29 mouse cellular contexts compared by ENCODE assay signal in genomic region chr7:121697170-121697569, GRCm38 (mm10). TPM values are rescaled to one million over a fixed set of nuclear protein-coding genes. Genes with fewer than 3 reads are reported as not detected.
DNase-seq lines count a peak whose midpoint lies in the region; ATAC-seq and TF ChIP-seq lines count a peak whose summit lies in the region.
"Had no signal": no experiment of that assay in that cellular context is flagged by ENCODE, and none has a peak within 500 bp of the region (broad histone marks: within the 10 kb centered on the region; RNA-seq: fewer than 3 reads in every experiment).

No protein-coding gene starts in this region.

- H3K79me2 ChIP-seq in myocyte (ENCODE audit: control insufficient read depth, insufficient read depth), result peaks cover 99% of the 10 kb centered on the region

- peaks cover 4% of the 10 kb centered on the region; the same call in 1 of the 2 replicates for H3K4me1 ChIP-seq in lung, postnatal 0 days (ENCODE audit: insufficient read depth, low read depth, low read length)

- no peak overlapping the region for H3K4me2 ChIP-seq in lung, postnatal 0 days (replicated peaks; ENCODE audit: low read depth, low read length)
- no peak overlapping the region for H3K4me2 ChIP-seq in myocyte (ENCODE audit: low read depth)
- H3K4me2 ChIP-seq: forebrain, embryonic 15.5 days; heart, embryonic 13.5 days; hindbrain, embryonic 13.5 days; limb, embryonic 12.5 days; liver, embryonic 11.5 days; neural tube, embryonic 12.5 days had no signal

- 0 out of 2 replicates have a peak, but pooled peaks have one; percentile 28 for ATAC-seq in frontal cortex, adult (ENCODE audit: low TSS enrichment)
- peak; percentile 80 for ATAC-seq in lung, postnatal 0 days
- ATAC-seq: CD4-positive, CD25-positive, alpha-beta regulatory T cell, adult 4 months; forebrain, embryonic 15.5 days; liver, postnatal 0 days had no signal

- no peak for TF ChIP-seq EP300 in lung, postnatal 0 days (IDR thresholded peaks at IDR 0.05)

- H3K27ac ChIP-seq in lung, postnatal 0 days (ENCODE audit: low read length), result no peak overlapping the region
- H3K27ac ChIP-seq: forebrain, embryonic 15.5 days; heart, embryonic 13.5 days; hindbrain, embryonic 13.5 days; limb, embryonic 12.5 days; neural tube, embryonic 12.5 days had no signal

- H3K4me3 ChIP-seq in lung, postnatal 0 days (ENCODE audit: low read depth, low read length), result no peak overlapping the region
- H3K4me3 ChIP-seq in myocyte, result no peak overlapping the region
- H3K4me3 ChIP-seq: forebrain, embryonic 15.5 days; heart, adult 2 months; heart, embryonic 13.5 days; hindbrain, embryonic 13.5 days; limb, embryonic 12.5 days; megakaryocyte, embryonic 14.5 days; neural tube, embryonic 12.5 days had no signal

- H3ac ChIP-seq in myocyte (ENCODE audit: control insufficient read depth, insufficient read length), result no peak overlapping the region

- no peak for TF ChIP-seq CTCF in lung, postnatal 0 days (IDR thresholded peaks at IDR 0.05)

- no peak for DNase-seq in frontal cortex, postnatal 10 days (ENCODE audit: low spot score in 2 of 2)
- DNase-seq in layer of hippocampus, adult 11-12 months (ENCODE audit: low spot score), result peak; percentile 20
- no peak for DNase-seq in layer of hippocampus, adult 8-10 months (ENCODE audit: low spot score in 2 of 2)
- peak; percentile 50 for DNase-seq in lung, postnatal 0 days (ENCODE audit: low spot score)
- no peak for DNase-seq in lung, postnatal 36 days
- no peak for DNase-seq in cerebellum, postnatal 14 days
- DNase-seq: adrenal gland, postnatal 36 days; cerebellum, adult 11 months; cerebellum, adult 9-11 months; embryo, embryonic 11 days; gastrocnemius, postnatal 36 days; heart, adult 2 months; heart, postnatal 14 days; kidney, adult 11 months; kidney, postnatal 25 days; layer of hippocampus, postnatal 36 days; liver, postnatal 0 days; midbrain, embryonic 14.5 days; thymus, postnatal 25 days had no signal

- no peak overlapping the region for H3K9ac ChIP-seq in lung, postnatal 0 days (replicated peaks; ENCODE audit: low read depth)
- H3K9ac ChIP-seq: forebrain, embryonic 15.5 days; heart, embryonic 13.5 days; hindbrain, embryonic 13.5 days; limb, embryonic 12.5 days; liver, postnatal 0 days; neural tube, embryonic 12.5 days had no signal

- no peak for TF ChIP-seq POLR2A in myocyte (IDR thresholded peaks at IDR 0.05; ENCODE audit: insufficient read length, low read depth)

- H3K36me3 ChIP-seq in lung, postnatal 0 days (ENCODE audit: insufficient read depth, low read length), result no peaks in the 10 kb centered on the region
- no peaks in the 10 kb centered on the region for H3K36me3 ChIP-seq in myocyte (ENCODE audit: control insufficient read depth, insufficient read depth)
- H3K36me3 ChIP-seq: forebrain, embryonic 15.5 days; heart, embryonic 13.5 days; hindbrain, embryonic 13.5 days; limb, embryonic 12.5 days; neural tube, embryonic 12.5 days had no signal

- no peaks in the 10 kb centered on the region for H3K27me3 ChIP-seq in lung, postnatal 0 days (replicated peaks; ENCODE audit: insufficient read depth, low read length)
- H3K27me3 ChIP-seq in myocyte (ENCODE audit: control insufficient read depth, insufficient read depth, insufficient read length), result no peaks in the 10 kb centered on the region
- H3K27me3 ChIP-seq: forebrain, embryonic 15.5 days; heart, embryonic 13.5 days; hindbrain, embryonic 13.5 days; limb, embryonic 12.5 days; megakaryocyte, embryonic 14.5 days; neural tube, embryonic 12.5 days had no signal

- no peaks in the 10 kb centered on the region for H3K9me3 ChIP-seq in lung, postnatal 0 days (ENCODE audit: low read length)
- H3K9me3 ChIP-seq: forebrain, embryonic 15.5 days; heart, embryonic 13.5 days; hindbrain, embryonic 13.5 days; limb, embryonic 12.5 days; megakaryocyte, embryonic 14.5 days; neural tube, embryonic 12.5 days had no signal

TF ChIP-seq in myocyte, 11 proteins besides CTCF, POLR2A, EP300 and RAD21:
- TF ChIP-seq REST (IDR thresholded peaks at IDR 0.05; ENCODE audit: insufficient read depth, insufficient read length) (no peak), E2F4 (IDR thresholded peaks at IDR 0.05; ENCODE audit: insufficient read depth) (no peak), SRF (IDR thresholded peaks at IDR 0.05; ENCODE audit: control insufficient read depth, insufficient read length, low read depth) (no peak), TCF3 (IDR thresholded peaks at IDR 0.05; ENCODE audit: insufficient read length, low read depth) (no peak), MYOD1 (IDR thresholded peaks at IDR 0.05; ENCODE audit: control insufficient read depth in 1 of 3, insufficient read length in 2 of 3, low read depth in 2 of 3) (peak in 2 of 3 experiments; percentile 5 to 15), POLR2AphosphoS2 (IDR thresholded peaks at IDR 0.05; ENCODE audit: insufficient read length, low read depth) (no peak), MYOG (IDR thresholded peaks at IDR 0.05; ENCODE audit: control insufficient read depth in 1 of 3, insufficient read depth in 1 of 3, insufficient read length in 2 of 3, low read depth in 2 of 3) (no peak), MAX (IDR thresholded peaks at IDR 0.05; ENCODE audit: low read depth) (no peak)

RNA-seq across cellular contexts. Expression of gene Usp31, which starts 9.9 kb away (rescaled TPM):
- total RNA-seq in layer of hippocampus, adult 8-10 months (2022), result 10 to 100 TPM; 52.1 to 73.5 (median 62.9) TPM
- polyA plus RNA-seq in lung, postnatal 0 days (2015; fragmentation: Nextera tagmentation; extraction: Ambion mirVana), result 1.5 and 1.6 TPM in 2 replicates
- polyA plus RNA-seq in myocyte (2012; fragmentation: generic; extraction: Trizol), result 3.6 TPM

RNA-seq across cellular contexts. Expression of gene Scnn1g, which starts 37.1 kb away (rescaled TPM):
- under 1 TPM; 0.23 to 0.51 (median 0.33) TPM for total RNA-seq in layer of hippocampus, adult 8-10 months (2022)
- 120 and 139 TPM in 2 replicates for polyA plus RNA-seq in lung, postnatal 0 days (2015; fragmentation: Nextera tagmentation; extraction: Ambion mirVana)
- polyA plus RNA-seq in myocyte (2012; fragmentation: generic; extraction: Trizol), result not detected
- total RNA-seq: gastrocnemius, postnatal 36 days; heart, adult 2 months had no signal
- polyA plus RNA-seq: CD4-positive, CD25-positive, alpha-beta regulatory T cell, adult 4 months; forebrain, embryonic 15.5 days; hindbrain, embryonic 13.5 days; liver, embryonic 11.5 days; liver, postnatal 0 days; midbrain, embryonic 14.5 days had no signal

Comparison
In these comparisons a context has a peak if more than half of its experiments do, and no peak if none do; other contexts are left out.
1. DNase-seq: peak in layer of hippocampus, adult 11-12 months (single experiment) and lung, postnatal 0 days (single experiment); none in frontal cortex, postnatal 10 days (0 of 2), layer of hippocampus, adult 8-10 months (0 of 2), lung, postnatal 36 days (single experiment) and cerebellum, postnatal 14 days (0 of 2).
2. RNA of gene Scnn1g, which starts 37.1 kb away (polyA plus RNA-seq): 120 to 139 TPM in lung, postnatal 0 days; not detected in myocyte (single experiment); every median in the first group is over 100 times any median in the second.